Mouse (Mus musculus): ENCODE measurements at regions not wholly inside any gene's neighbourhood (a gene's known extent, or its start where the extent isn't known, plus 50 kb on each side); places are given as distances from the start of the nearest gene placed in this dataset.
"Not testable (repeated sequence)": the region's sequence is repeated elsewhere in the genome, so short reads cannot be mapped to it uniquely, and the experiment has no call there.

DNA sequence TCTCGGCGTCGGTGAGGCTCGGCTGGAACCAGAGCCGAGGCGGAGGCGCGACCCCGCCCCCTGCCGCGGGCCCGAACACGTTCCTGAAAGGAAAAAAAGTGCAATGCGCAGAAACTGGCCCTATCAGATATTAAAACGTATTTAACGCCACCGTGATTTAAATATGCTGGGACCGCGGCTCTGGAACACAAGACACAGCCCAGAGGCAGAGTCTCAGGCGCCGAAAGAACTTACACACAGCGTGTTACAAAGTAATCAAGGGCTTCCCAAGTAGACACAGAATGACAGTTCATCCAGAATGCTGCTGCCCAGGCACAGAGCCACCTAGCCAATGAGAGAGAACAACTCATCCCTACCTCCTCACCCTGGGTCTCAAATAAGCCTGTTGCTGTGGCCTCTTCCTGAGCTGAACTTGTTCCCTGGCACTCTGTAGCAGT, 73.8 kb downstream of the Zxdb start:
- in situ Hi-C loops (cut with MboI; ENCODE audit: low pct_ligation_motif_present, low pct_unique_long_range_greater_than_20kb, low sequenced_read_pairs); H3K27ac ChIP-seq (ENCODE audit: insufficient read depth, low read depth); dilution Hi-C loops (cut with MboI; ENCODE audit: extremely low pct_ligation_motif_present, extremely low pct_unique_long_range_greater_than_20kb, low sequenced_read_pairs); H3K4me2 ChIP-seq (ENCODE audit: insufficient read depth, low read depth, poor library complexity, severe bottlenecking); H3K79me2 ChIP-seq (replicated peaks; ENCODE audit: control insufficient read depth, extremely low read depth, insufficient read depth, poor library complexity, severe bottlenecking); H3K9me3 ChIP-seq (replicated peaks; ENCODE audit: low read length); H3K4me1 ChIP-seq (ENCODE audit: control insufficient read depth in 1 of 2, insufficient read depth in 2 of 2); H3K27me3 ChIP-seq (replicated peaks); H3K36me3 ChIP-seq (replicated peaks in 1 of 2; ENCODE audit: control insufficient read depth in 1 of 2, insufficient read depth in 1 of 2, low read length in 1 of 2); DNase-seq (ENCODE audit: extremely low read depth); H3K9ac ChIP-seq (ENCODE audit: insufficient read depth, low read depth); H3K4me3 ChIP-seq (replicated peaks in 1 of 3; ENCODE audit: low read depth in 2 of 3, low read length in 2 of 3, poor library complexity in 1 of 3): not testable (repeated sequence)

DNA sequence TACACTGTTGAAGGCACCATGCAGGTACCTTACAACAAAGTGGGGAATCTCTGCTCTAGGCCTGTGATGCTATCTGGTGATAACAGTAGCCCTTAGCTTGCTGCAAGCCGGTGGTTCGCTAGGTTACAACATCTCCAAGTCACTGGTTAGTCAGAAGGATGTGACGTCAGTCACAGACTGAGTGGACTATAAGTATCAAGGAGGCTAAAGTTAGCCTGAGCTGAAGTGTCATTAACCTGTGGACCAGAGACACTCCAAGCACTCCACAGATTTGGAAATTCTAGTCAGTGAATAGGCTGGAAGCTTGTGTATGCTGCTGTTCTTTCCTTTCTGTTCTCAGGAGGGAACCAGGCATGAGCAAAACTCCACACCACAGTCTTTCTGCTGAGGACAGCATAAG, 88.4 kb downstream of the Zxdb start:
- H3K9me3 ChIP-seq (replicated peaks; ENCODE audit: low read length); H3K4me3 ChIP-seq (replicated peaks in 1 of 3; ENCODE audit: low read depth in 2 of 3, low read length in 2 of 3, poor library complexity in 1 of 3); H3K79me2 ChIP-seq (replicated peaks; ENCODE audit: control insufficient read depth, extremely low read depth, insufficient read depth, poor library complexity, severe bottlenecking); H3K36me3 ChIP-seq (replicated peaks in 1 of 2; ENCODE audit: control insufficient read depth in 1 of 2, insufficient read depth in 1 of 2, low read length in 1 of 2); H3K4me2 ChIP-seq (ENCODE audit: insufficient read depth, low read depth, poor library complexity, severe bottlenecking); in situ Hi-C loops (cut with MboI; ENCODE audit: low pct_ligation_motif_present, low pct_unique_long_range_greater_than_20kb, low sequenced_read_pairs); H3K4me1 ChIP-seq (ENCODE audit: control insufficient read depth in 1 of 2, insufficient read depth in 2 of 2); H3K27ac ChIP-seq (ENCODE audit: insufficient read depth, low read depth); DNase-seq (ENCODE audit: extremely low read depth); H3K9ac ChIP-seq (ENCODE audit: insufficient read depth, low read depth); dilution Hi-C loops (cut with MboI; ENCODE audit: extremely low pct_ligation_motif_present, extremely low pct_unique_long_range_greater_than_20kb, low sequenced_read_pairs); H3K27me3 ChIP-seq (replicated peaks): not testable (repeated sequence)

DNA sequence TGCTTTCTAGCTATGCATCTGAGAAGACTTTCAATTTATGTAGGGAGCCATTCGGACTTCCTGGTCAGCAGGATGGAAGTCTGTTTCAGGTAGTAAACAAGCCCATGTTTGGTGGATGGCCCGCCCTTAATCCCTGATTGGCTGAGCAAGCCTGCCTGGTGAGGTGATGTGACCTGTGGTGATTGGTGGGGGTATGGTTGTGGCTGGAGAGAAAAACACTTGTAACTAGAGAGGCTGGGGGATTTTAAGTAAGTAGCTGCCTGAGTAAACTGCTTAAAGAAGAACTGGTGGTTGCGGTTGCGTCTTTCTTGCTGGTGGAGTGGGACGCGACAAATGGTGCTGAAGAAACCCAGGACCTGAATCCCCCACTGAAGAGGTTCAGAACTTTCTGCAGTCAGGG, 103.2 kb downstream of the Zxdb start:
- in situ Hi-C loops (cut with MboI; ENCODE audit: low pct_ligation_motif_present, low pct_unique_long_range_greater_than_20kb, low sequenced_read_pairs); H3K9me3 ChIP-seq (replicated peaks; ENCODE audit: low read length); H3K36me3 ChIP-seq (replicated peaks in 1 of 2; ENCODE audit: control insufficient read depth in 1 of 2, insufficient read depth in 1 of 2, low read length in 1 of 2); H3K4me1 ChIP-seq (ENCODE audit: control insufficient read depth in 1 of 2, insufficient read depth in 2 of 2); H3K9ac ChIP-seq (ENCODE audit: insufficient read depth, low read depth); dilution Hi-C loops (cut with MboI; ENCODE audit: extremely low pct_ligation_motif_present, extremely low pct_unique_long_range_greater_than_20kb, low sequenced_read_pairs); H3K27ac ChIP-seq (ENCODE audit: insufficient read depth, low read depth); H3K79me2 ChIP-seq (replicated peaks; ENCODE audit: control insufficient read depth, extremely low read depth, insufficient read depth, poor library complexity, severe bottlenecking); H3K27me3 ChIP-seq (replicated peaks): not testable (repeated sequence)
- Histone ChIP-seq H3K4me2 (ENCODE audit: insufficient read depth, low read depth, poor library complexity, severe bottlenecking) (peak overlapping the region; percentile 34; the same call in 1 of the 2 replicates), H3K4me3 (replicated peaks in 1 of 3; ENCODE audit: low read depth in 2 of 3, low read length in 2 of 3, poor library complexity in 1 of 3) (peak overlapping the region in 2 of 3 experiments; percentile 47 to 48)
- peak; percentile 55 for TF ChIP-seq ELF1 (IDR thresholded peaks at IDR 0.05; ENCODE audit: low read depth, low read length)
- peak; percentile 27 for DNase-seq (ENCODE audit: extremely low read depth)

DNA sequence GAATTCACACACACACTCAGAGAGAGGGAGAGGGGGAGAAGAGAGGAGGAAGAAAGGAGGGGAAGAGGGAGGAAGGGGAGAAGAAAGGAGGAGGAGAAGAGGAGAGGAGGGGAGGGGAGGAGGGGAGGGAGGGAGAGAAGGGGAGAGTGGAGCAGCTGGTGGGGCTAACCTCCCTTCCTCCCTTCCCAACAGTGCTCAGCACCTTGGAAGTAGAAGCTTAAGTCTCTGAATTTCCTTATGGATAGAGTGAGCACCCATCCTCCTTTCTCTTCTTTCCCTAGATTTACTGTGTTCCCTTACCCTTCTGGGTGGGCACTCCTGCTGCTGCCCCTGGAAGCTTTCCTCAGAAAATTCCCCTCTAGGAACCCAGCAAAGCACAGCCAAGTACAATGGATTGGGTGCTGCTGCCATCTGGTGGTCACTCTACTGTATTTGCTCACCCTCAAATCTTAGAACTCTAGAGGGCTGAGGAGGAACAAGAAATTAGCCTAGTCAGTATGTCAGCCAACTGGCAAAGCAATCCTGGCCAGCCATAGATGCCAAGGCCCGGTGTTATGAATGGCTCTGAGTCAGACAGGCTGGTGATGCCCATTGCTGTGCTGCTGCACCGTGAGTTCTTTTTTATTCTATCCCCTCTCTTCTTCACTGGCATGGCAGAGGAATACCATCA, 119.9 kb downstream of the Zxdb start:
- dilution Hi-C loops (cut with MboI; ENCODE audit: extremely low pct_ligation_motif_present, extremely low pct_unique_long_range_greater_than_20kb, low sequenced_read_pairs); H3K4me3 ChIP-seq (replicated peaks in 1 of 3; ENCODE audit: low read depth in 2 of 3, low read length in 2 of 3, poor library complexity in 1 of 3); H3K4me1 ChIP-seq (ENCODE audit: control insufficient read depth in 1 of 2, insufficient read depth in 2 of 2); H3K36me3 ChIP-seq (replicated peaks in 1 of 2; ENCODE audit: control insufficient read depth in 1 of 2, insufficient read depth in 1 of 2, low read length in 1 of 2); DNase-seq (ENCODE audit: extremely low read depth); H3K9ac ChIP-seq (ENCODE audit: insufficient read depth, low read depth); in situ Hi-C loops (cut with MboI; ENCODE audit: low pct_ligation_motif_present, low pct_unique_long_range_greater_than_20kb, low sequenced_read_pairs); H3K4me2 ChIP-seq (ENCODE audit: insufficient read depth, low read depth, poor library complexity, severe bottlenecking); H3K27me3 ChIP-seq (replicated peaks); H3K27ac ChIP-seq (ENCODE audit: insufficient read depth, low read depth); H3K9me3 ChIP-seq (replicated peaks; ENCODE audit: low read length); H3K79me2 ChIP-seq (replicated peaks; ENCODE audit: control insufficient read depth, extremely low read depth, insufficient read depth, poor library complexity, severe bottlenecking): not testable (repeated sequence)

DNA sequence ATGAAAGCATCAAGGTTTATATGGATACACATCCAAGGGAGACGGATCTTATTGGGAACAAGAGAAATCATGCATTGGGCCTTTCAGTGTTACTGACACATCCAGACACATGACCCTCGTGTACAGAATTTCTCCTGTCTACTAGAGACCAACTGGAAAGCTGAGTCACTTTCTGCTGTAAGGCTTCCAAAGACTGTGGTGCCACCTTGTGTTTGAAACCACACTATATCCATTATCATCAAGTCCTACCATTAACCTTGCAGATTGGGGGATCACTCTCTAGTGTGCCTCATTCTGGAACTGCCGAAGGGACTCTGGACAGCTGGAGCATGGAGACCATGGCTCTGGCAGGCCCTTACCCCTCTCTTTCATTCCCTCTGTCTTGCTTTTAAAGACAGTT, 125.2 kb downstream of the Zxdb start:
- H3K27ac ChIP-seq (ENCODE audit: insufficient read depth, low read depth); H3K27me3 ChIP-seq (replicated peaks); dilution Hi-C loops (cut with MboI; ENCODE audit: extremely low pct_ligation_motif_present, extremely low pct_unique_long_range_greater_than_20kb, low sequenced_read_pairs); H3K36me3 ChIP-seq (replicated peaks in 1 of 2; ENCODE audit: control insufficient read depth in 1 of 2, insufficient read depth in 1 of 2, low read length in 1 of 2); H3K9ac ChIP-seq (ENCODE audit: insufficient read depth, low read depth); H3K4me2 ChIP-seq (ENCODE audit: insufficient read depth, low read depth, poor library complexity, severe bottlenecking); in situ Hi-C loops (cut with MboI; ENCODE audit: low pct_ligation_motif_present, low pct_unique_long_range_greater_than_20kb, low sequenced_read_pairs); H3K9me3 ChIP-seq (replicated peaks; ENCODE audit: low read length); DNase-seq (ENCODE audit: extremely low read depth); H3K79me2 ChIP-seq (replicated peaks; ENCODE audit: control insufficient read depth, extremely low read depth, insufficient read depth, poor library complexity, severe bottlenecking); H3K4me1 ChIP-seq (ENCODE audit: control insufficient read depth in 1 of 2, insufficient read depth in 2 of 2); H3K4me3 ChIP-seq (replicated peaks in 1 of 3; ENCODE audit: low read depth in 2 of 3, low read length in 2 of 3, poor library complexity in 1 of 3): not testable (repeated sequence)
